Mouse (Mus musculus) brain, embryonic 14.5 days (tissue): ENCODE measurements at regions not wholly inside any gene's neighbourhood (a gene's known extent, or its start where the extent isn't known, plus 50 kb on each side); places are given as distances from the start of the nearest gene placed in this dataset.

Experiments
- DNase-seq: peaks from one replicate; pipeline ENCODE4 v3.0.0-alpha.2; 2011; ENCODE audit warnings: low read depth
- CTCF ChIP-seq: fragments of 200-500 bp; IDR thresholded peaks from 2 replicates; pipeline ENCODE4 v1.5.1; 2012; ENCODE audit warnings: inconsistent platforms, mild to moderate bottlenecking, moderate library complexity, borderline replicate concordance; ENCODE audit not compliant: insufficient read depth, insufficient read length; ENCODE audit errors: extremely low read depth
- POLR2A ChIP-seq: fragments of 200-500 bp; IDR thresholded peaks from 2 replicates; pipeline ENCODE4 v1.6.1; 2012; ENCODE audit warnings: mild to moderate bottlenecking, inconsistent platforms, borderline replicate concordance; ENCODE audit not compliant: poor library complexity, insufficient read depth, insufficient read length, severe bottlenecking; ENCODE audit errors: extremely low read depth

- TF ChIP-seq CTCF (no peak), POLR2A (no peak)
- no peak for DNase-seq
These were observed 62.0 kb upstream of the Ccdc60 start for GRCm38 (mm10) chr5:116350761-116351160.

GRCm38 (mm10) chr5:116342203-116342928 lies 53.6 kb upstream of the Ccdc60 start:
- DNase-seq, result peak; percentile 78
- TF ChIP-seq CTCF (no peak), POLR2A (no peak)

- TF ChIP-seq CTCF (no peak), POLR2A (no peak)
- no peak for DNase-seq
These were observed 50.7 kb upstream of the Ccdc60 start for GRCm38 (mm10) chr5:116339501-116339900.
